Mouse (Mus musculus): ENCODE results near the gene Kctd8.

Gene Kctd8

GRCm38 (mm10) chr5:69215216-69215615 lies 126.3 kb downstream of the Kctd8 start:
- in situ Hi-C loops (cut with MboI; ENCODE audit: low pct_unique_long_range_greater_than_20kb in 1 of 2, low sequenced_read_pairs in 2 of 2, unreplicated experiment in 1 of 2) = no loop called here

DNA sequence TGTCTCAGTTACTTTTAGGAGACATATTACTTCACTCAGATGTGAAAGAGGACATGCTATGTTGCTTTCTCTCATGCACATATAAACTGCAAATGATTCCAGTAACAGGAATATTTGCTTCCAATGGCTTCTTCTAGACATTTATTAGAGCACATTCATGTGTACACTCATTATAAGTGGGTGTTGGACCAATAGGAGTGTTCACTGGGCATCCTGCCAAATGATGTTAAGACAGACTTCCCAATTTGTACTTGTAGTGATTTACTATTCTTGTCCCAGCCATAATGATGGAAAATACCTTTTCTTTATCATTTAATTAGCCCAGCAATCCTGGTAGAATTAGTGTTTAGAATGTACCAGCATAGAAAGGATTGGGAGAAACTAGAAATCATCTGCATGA lies 132.1 kb downstream of the Kctd8 start:
- in situ Hi-C loops (cut with MboI; ENCODE audit: low pct_unique_long_range_greater_than_20kb in 1 of 2, low sequenced_read_pairs in 2 of 2, unreplicated experiment in 1 of 2) = no loop called here

DNA sequence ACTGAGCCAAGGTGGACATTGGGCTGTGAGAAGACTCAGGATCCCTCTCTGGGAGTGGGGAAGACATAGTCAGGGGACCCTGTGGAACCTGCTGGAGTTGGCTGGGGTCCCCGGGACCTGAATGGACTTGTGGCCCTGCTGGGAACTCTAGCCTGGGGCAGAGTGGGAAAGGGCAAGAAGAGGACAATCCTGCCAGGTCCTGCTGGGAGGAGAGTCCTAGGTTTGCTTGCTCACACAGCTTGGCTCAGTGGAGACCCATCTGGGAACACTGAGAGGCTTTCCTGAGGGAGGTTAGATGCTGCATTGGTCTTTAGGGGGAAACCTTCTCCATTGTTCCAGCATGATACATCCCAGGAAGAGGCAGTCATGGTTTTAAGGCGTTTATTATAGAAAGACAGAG lies 133.8 kb downstream of the Kctd8 start:
- in situ Hi-C loops (cut with MboI; ENCODE audit: low pct_unique_long_range_greater_than_20kb in 1 of 2, low sequenced_read_pairs in 2 of 2, unreplicated experiment in 1 of 2) = no loop called here

GRCm38 (mm10) chr5:69159897-69160509 lies 181.5 kb downstream of the Kctd8 start:
- in situ Hi-C loops (cut with MboI; ENCODE audit: low pct_unique_long_range_greater_than_20kb in 1 of 2, low sequenced_read_pairs in 2 of 2, unreplicated experiment in 1 of 2) = no loop called here

- in situ Hi-C loops (cut with MboI; ENCODE audit: low pct_unique_long_range_greater_than_20kb in 1 of 2, low sequenced_read_pairs in 2 of 2, unreplicated experiment in 1 of 2) = no loop called here
Measured at GRCm38 (mm10) chr5:69156489-69156888, 185.0 kb downstream of the Kctd8 start.

DNA sequence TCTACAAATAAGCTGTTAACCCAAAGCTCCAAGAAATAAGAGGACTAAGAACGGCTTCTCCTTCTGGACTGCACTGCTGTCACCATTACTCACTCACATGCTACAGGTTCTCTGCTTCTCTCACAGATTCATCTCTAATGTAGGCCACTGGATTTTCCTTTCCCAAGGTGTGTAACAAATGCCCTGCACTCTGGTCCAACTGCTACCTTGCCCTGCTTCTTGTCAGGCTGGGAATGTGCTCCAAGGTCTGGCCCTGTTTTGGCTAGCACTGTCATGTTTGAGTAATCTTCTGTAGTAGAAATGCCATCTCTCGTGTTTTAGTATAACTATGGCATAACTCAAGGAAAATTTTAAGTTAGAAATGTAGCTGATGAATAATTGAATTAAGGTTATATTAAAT lies 195.7 kb downstream of the Kctd8 start:
- in situ Hi-C loops (cut with MboI; ENCODE audit: low pct_unique_long_range_greater_than_20kb in 1 of 2, low sequenced_read_pairs in 2 of 2, unreplicated experiment in 1 of 2) = no loop called here

DNA sequence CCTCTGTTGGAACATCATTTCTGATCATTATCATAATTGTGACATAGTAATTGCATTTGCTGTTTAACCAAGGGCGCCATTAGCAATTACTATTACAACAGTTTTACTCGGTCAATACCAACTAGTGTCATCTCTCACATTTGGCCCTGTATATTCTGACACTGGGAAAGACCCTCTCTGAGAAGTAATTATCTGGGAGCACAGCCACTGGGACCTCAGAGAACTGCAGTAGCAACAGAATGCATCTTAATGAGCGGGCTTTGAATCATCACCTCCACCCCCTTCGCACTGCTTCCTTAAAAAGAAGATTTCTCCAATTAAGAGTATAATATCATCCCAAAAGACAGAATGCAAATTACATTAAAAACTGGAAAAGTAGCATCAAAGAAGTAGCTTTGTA lies 200.4 kb downstream of the Kctd8 start:
- in situ Hi-C loops (cut with MboI; ENCODE audit: low pct_unique_long_range_greater_than_20kb in 1 of 2, low sequenced_read_pairs in 2 of 2, unreplicated experiment in 1 of 2) = no loop called here

GRCm38 (mm10) chr5:69108718-69109117 lies 232.8 kb downstream of the Kctd8 start:
- in situ Hi-C loops (cut with MboI; ENCODE audit: low pct_unique_long_range_greater_than_20kb in 1 of 2, low sequenced_read_pairs in 2 of 2, unreplicated experiment in 1 of 2) = no loop called here

- in situ Hi-C loops (cut with MboI; ENCODE audit: low pct_unique_long_range_greater_than_20kb in 1 of 2, low sequenced_read_pairs in 2 of 2, unreplicated experiment in 1 of 2) = no loop called here
Measured at GRCm38 (mm10) chr5:69088912-69089311, 252.6 kb downstream of the Kctd8 start.
